Mouse (Mus musculus): ENCODE results near the gene Camta1.

GRCm38 (mm10) chr4:151351757-151352156 is 509.9 kb downstream of the Camta1 start:
- TF ChIP-seq CTCF (IDR thresholded peaks at IDR 0.05; ENCODE audit: low read depth) (no peak), EP300 (IDR thresholded peaks at IDR 0.05; ENCODE audit: low read depth) (no peak)
